Mouse (Mus musculus): ENCODE measurements around the gene Bmpr2.

Gene Bmpr2

DNA sequence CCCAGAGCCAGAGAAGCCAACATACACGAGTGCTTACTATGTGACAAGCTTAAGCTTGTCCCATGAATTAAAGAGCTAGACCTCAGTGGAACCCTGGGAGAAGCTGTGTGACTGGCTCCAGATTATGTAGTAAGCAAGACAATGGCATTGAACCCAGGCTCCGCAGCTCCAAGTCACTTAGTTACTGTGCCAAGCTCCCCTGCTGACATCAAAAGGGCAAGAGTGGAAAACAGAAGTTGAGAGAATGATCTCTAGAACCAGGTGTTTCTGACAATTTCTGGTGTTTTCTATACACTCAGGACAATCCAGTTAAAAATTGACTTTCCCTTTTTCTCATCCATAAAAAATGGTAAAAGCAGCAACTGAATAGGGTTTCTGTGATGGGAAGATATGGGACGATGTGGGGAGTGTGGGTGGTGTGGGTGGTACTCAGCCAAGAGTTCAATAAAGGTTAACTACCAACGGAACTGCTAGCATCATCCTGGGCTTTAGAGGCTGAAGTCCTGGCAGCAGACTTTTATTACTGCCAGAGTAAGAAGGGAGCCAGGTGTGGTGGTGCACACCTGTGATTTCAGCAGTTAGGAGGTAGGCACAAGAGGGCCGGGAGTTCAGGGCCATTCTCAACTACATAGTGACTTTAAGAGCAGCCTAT lies 134.1 kb downstream of the Bmpr2 start:
- no peak for DNase-seq (ENCODE audit: low read depth, low spot score)

DNA sequence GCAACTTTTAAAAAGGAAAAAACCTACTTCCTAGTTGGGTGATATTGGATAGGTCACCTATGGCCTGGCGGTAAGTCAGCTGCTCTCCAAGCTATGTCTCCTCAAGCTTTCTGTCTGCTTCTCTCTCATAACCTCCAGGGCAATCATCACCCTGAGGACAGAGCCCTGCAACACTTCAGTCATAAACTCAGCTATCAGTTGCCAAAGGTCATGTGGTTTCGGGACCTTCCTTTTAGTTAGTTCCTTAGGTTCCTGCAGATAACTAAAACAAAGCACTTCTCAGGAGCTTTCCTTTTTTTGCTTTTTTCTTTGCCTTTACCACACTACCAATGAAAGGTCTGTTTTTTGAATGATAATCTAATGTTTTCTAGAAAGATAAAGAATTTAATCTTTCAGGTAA lies 136.5 kb downstream of the Bmpr2 start:
- DNase-seq (ENCODE audit: low read depth, low spot score) = no peak

DNA sequence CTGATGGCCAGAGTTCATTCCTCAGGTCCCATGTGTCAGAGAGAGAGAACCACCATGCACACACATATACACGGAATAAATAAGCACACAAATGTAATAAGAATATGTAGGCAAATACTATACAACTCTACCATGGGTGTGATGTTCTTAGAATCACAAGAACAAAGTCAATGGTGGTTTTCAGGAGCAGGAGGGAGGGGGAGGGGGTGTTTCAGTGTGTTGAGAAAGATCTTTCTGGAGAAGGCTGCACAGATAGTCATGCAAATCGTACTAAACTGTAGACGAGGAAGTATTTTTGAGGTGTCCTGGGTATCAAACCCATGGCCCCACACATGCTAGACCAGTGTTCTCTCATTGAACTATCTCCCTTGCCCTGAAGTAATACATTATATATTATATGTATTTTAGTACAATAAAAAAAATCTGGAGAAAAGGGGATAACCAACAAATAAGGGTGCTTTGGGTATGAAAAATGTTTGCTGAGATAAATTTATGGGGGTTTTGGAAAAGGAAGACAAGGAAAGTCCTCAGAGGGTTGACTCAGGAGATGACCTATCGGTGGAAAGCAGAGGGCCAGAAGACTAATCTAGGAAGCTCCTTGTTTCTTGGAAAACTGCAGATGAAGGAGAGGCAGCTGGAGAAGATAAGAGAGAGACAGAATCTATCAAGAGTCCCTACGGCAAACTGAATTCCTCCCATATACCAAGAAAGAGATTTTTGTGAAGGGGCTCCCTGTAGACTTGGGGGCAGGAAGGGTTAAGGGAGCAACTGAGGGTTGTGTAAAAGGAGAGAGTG lies 138.1 kb downstream of the Bmpr2 start:
- no peak for DNase-seq (ENCODE audit: low read depth, low spot score)

DNA sequence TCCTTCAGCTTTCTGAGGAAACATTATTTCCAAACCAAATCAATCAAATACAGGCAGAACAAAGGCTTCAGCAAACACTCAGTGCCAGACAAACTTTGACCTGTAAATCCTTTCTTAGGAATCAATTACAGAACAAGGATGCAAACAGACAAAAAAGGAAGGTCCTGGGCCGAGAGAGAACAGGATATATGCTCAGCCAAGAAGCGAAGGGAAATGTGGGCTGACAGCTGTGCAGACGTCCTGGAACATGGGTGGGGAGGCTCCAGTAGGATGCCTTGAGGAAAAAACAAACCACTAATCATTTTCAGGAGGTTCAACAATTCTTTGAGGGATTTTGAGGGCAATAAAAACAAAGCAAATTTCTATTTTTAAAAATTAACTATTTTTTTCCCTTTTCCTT lies 139.4 kb downstream of the Bmpr2 start:
- no peak for DNase-seq (ENCODE audit: low read depth, low spot score)

DNA sequence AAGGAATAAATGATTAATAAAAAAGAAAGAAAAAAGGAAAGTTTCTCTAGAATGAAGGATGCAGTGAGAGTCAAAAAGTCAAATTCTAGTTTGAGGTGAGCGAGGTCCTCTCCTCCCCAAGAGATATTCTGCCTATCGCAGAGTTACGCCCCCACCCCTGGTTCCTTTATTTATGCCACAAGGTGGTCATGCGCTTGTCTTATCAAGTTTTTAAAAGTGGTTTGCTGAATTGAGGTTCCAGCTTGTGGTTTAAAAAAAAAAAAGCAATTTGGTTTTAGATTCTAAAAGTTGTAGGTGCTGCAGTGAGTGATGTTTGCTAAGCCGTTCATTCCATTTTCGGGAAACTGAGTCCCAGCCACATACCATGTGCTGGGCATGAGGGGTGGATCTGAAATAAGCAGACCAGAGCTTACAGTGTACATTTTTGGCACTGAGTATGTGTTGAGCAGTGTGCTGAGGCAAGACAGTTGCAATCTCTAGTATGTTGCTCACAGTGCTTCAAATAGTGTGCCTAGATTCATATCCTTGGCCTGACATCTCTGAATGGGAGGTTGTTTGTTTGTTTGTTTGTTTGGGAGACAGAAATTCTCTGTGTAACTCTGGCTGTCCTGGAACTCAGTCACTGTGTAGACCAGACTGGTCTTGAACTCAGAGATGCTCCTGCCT lies 141.6 kb downstream of the Bmpr2 start:
- no peak for DNase-seq (ENCODE audit: low read depth, low spot score)

DNA sequence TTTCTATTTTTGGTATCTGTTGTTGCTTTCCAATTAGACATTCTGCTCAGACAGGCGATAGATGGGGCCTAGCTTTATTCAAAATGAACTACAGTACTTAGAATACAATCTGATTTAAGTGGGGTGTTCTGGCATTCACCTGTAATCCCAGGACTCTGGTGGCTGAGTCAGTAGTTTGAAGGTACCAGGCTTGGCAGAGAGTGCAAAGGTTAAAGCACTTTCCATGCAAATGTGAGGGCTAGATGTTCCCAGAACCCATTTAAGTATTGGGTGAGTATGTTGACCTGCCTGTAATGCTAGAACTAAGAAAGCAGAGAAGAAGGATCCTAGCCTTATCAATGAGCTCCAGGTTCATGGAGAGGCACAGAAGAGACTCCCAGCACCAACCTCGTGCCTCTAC lies 142.7 kb downstream of the Bmpr2 start:
- no peak for DNase-seq (ENCODE audit: low read depth, low spot score)

DNA sequence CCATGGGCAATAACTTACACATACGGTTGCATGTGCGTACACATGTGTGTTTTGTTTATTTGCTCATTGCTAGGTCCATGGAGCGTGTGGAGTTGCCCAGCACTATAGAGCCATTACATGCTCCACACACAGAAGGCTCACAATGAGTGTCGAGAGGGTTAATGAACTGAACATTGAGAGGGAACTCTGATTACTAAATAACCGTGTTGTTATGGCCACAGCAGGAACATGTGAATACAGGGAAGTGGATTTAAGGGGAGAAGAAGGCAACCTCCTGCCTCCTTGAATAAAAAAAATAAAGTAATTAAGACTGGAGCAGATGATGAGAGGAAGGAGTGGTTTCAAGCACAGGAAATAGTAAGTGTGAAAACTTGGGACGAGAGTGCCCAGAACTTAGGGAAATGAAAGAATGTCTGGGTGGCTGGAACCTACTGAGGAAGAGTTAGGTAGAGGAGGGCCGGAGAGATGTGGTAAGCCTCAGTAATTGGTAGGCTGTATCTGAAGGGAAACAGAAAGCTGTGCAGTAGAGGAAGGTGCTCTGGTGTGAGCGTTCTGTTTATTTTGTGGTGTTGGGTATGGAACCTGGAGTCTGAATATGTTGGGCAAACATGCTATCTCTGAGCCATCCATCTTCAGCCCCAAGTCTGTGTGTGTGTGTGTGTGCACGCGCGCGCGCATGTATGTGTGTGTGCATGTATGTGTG lies 143.8 kb downstream of the Bmpr2 start:
- DNase-seq (ENCODE audit: low read depth, low spot score) = no peak

DNA sequence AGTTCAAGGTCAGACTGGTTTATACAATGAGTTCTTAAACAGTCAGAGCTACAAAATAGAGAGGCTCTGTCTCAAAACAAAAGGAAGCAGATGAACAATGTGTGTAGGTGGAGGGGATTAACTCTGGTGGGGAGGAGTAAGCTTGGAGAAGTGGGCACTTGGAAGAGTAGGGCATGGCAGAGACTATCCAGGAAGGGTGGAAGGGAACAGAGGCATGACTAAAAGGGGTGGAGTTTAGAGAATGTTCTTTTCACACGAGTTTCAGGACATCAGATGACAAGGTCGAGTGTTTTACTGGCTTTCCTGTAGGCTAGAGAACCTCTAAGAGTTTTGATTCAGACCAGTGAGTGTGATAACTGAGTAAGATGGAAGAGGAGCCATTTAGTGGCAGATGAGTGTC lies 144.5 kb downstream of the Bmpr2 start:
- DNase-seq (ENCODE audit: low read depth, low spot score) = no peak

DNA sequence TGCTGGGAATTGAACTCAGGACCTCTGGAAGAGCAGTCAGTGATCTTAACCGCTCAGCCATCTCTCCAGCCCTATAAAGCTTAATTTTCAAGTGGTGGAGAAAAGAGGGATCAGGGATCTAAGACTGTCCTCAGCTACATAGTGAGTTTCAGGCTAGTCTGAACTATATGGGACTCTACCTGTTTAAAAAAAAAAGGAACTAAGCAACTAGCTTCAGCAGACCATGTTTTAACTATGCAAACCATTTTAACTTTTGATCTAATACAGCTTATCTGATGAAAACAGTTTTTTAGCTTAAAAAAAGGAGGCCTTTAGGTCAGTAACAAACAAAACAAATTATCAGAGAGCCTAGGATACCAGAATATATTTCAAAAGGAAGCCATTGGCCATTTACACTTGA lies 147.7 kb downstream of the Bmpr2 start:
- DNase-seq (ENCODE audit: low read depth, low spot score) = peak; percentile 67

DNA sequence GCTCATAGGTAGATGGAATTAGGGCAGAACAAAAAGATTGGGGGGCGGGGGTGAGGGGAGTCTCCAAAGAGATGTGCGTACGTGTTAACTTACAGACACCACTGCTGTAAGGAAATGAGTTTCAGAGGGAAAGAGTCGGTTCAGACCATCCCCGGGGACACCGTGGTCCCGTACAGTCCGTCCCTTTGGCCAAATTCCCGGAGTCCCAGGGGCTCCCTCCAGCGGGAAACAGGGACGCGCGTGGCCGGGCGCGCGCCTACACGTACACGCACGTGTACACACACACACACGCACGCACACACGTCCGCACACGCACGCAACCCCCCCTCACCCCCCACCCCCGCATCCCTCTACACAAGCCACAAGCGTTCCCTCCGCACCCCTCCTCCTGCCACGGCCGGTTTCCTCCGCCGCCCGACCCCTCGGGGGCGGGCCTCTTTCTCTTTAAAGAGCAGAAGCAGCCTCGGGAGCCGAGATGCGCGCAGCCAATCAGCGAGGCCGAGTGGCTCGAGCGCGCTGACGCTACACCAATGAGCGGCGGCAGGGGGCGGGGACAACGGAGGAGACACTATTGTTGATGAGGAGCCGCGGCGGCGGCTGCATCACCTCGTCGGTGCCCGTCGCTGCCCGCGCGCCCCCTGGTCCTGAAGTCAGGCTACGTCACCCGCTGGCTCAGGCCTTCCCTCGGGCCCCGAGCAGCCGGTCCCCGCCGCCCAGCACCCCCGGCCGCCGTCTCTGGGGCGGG lies 149.4 kb downstream of the Bmpr2 start, which contains the start of gene Fam117b:
Fam117b (plus strand) TSS at position 594 of the 745 bp plus-strand sequence.
- peak; percentile 99 for DNase-seq (ENCODE audit: low read depth, low spot score)

DNA sequence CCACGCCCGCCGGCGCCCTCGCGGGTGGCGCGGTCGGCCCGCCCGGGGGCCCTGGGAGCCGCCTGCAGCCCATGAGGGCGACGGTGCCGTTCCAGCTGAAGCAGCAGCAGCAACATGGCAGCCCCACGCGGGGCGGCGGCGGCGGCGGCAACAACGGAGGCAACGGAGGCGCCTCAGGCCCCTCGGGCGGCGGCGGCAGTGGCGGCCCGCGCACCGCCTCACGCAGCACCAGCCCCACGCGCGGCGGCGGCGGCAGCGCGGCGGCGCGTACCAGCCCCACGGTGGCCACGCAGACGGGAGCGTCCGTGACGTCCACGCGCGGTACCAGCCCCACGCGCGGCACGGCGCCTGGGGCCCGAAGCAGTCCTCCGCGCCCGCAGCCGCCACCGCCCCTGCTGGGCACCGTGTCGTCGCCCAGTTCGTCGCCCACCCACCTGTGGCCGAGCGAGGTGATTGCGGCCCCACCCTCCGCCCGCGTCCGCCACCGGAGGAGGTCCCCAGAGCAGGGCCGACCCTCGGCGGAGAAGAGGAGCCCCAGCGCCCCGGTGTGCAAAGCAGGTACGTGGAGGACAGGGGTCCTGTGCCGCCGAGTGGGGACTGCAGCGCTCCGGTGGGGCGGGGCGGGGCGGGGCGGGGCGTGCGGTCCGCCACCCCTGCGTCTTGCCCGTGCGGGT lies 150.1 kb downstream of the Bmpr2 start:
- no peak for DNase-seq (ENCODE audit: low read depth, low spot score)

DNA sequence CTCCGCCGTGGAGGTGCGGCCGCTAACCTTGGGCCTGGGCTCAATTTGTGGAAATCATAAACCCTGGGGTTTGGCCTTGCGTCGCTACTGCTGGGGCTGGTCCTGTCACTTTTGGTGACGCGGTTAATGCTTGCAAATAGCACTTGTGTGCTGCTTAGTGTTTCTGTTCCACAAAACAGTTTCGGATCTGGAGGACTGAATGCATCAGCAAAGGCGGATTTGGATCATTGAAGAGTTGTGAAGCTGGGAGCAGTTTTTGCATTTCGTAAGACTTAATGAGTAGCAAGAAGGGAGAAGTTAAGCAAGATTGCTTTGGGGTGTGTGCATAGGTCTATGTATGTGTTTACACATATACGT lies 150.6 kb downstream of the Bmpr2 start:
- DNase-seq (ENCODE audit: low read depth, low spot score) = peak; percentile 88

DNA sequence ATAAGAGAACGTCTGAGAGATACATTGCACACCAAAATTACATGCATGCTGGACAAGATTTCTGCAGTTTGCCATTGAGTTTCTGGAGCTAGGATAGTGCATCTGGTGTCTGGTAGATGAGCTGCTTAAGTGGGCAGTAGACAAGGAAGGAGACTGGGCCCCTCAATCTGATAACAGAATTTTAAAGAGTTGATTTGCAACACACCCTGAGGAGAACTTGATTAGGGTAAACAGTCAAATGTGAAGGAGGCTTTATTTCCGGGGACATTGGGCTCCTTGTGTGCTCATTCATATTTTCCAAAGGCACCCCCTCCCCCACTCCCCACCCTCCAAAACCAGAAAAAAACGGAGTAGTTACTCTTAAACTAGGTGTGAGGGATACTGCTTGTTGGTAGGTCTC lies 151.6 kb downstream of the Bmpr2 start:
- no peak for DNase-seq (ENCODE audit: low read depth, low spot score)

DNA sequence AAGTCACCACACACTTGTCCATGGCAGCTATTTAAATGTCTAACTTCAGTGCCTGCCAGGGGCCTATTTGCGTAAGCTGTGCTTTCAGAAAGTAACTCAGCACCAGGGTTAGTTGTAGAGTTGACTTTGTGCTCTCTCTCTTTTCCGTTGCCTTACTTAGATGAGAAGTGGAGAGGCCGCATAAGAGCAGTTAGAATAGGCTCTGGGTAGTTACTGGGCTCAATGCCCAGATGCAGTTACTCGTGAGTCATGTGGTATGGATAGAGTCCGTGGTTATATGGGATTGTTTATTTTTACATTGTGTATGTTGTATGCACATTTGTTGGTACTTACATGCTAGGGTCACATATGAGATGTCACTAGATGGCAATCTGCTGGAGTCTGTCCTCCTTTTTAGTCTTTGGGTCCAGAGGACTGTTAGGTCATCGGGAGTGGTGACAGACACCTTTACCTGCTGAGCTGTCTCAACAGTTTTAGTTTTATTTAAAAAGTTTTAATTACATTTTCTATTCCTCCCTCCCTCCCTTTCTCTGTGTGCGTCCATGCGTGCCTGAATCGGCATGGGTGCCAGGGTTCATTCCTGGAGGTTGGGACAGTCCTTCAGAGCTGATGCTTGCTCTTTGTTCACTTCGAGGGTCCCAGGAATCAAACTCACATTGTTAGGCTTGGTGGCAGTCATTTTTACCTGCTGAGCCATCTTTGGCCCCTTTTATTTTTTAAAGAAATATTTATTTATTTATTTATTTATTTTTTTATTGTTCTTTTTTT lies 152.8 kb downstream of the Bmpr2 start:
- no peak for DNase-seq (ENCODE audit: low read depth, low spot score)

DNA sequence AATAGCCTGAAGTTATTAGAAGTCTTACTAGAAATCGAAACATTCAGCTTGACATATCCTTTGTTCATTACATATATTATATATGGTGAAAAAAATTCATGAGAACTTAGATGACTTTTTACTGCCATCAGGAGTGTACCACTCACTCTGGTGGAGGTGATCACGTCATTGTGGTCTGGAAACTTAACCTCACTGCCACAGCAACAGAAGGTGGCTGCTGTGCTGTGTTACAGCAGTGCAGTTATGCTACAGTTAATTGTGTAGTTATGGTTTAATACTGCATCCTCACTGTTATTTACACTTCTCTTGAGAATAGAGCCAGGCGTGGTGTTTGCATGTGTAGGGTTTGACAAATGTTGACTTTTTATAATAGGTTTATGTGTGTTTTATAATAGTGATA lies 154.2 kb downstream of the Bmpr2 start:
- no peak for DNase-seq (ENCODE audit: low read depth, low spot score)

DNA sequence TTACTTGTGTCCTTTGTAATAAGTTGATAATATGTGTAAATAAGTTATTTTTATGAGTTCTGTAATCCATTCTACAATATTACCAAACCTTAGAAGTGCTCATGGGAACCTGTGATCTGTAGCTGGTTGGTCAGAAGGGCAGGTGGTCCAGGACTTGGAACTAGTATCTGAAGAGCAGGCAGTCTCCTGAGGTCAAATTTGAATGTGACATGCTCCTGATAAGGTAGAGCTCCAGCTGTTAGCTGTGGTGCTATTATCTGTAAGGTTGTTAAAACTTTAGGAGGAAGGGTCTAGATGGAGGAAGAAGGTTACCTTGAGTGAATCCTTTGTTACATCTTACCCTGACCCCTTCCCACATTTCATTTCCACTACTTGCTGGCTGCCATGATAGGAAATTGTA lies 154.9 kb downstream of the Bmpr2 start:
- no peak for DNase-seq (ENCODE audit: low read depth, low spot score)

DNA sequence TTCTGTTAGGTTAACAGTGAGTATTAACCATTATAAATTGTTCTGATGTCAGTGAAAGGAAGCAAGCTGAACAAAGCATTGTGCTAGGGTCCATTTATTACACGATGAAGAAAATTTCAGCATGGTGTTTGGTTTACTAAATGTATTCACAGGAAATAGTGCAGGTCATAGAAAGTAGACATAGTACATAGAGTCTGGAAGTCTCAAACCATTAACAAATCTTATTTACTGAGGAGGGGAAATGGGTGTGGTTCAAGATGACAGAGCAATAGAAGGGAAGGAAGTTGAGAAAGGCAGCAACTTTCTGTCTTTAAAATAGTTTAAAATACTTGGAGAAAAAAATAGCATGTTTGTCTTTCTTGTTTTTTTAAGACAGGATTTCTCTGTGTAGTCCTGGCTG lies 160.0 kb downstream of the Bmpr2 start:
- DNase-seq (ENCODE audit: low read depth, low spot score) = no peak

DNA sequence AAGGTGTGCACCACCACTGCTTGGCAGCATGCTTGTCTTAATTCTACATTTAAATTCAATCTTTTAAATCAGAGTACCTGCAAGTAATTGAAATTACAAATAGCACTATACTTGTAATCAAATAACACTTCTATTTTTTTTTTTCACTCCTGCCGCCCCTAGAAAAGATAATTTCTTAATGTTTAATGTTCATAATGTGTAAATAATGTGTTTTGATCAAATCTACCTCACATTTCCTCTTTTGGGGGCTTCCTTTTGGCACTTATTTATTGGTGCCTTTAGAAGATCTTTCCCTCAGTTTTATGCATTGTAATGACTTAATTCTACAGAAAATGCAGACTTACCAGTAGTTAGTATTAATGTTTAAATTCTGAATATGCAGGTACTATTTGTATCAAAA lies 160.5 kb downstream of the Bmpr2 start:
- no peak for DNase-seq (ENCODE audit: low read depth, low spot score)

DNA sequence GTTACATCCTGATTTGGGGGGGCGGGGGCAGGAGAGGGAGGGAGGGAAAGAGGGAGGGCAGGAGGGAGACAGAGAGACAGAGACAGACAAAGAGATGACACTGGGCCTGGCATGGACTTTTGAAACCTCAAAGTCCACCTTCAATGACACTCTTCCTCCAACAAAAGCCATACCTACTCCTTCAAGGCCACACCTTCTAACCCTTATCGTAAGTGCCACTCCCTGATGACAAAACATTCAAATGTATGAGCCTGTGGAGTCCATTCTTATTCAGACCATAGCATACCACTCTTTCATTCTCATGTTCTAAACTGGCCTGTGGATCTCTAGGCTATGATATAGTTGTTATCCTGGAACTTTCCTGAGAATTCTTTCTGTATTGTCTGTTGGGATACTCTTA lies 161.2 kb downstream of the Bmpr2 start:
- no peak for DNase-seq (ENCODE audit: low read depth, low spot score)

DNA sequence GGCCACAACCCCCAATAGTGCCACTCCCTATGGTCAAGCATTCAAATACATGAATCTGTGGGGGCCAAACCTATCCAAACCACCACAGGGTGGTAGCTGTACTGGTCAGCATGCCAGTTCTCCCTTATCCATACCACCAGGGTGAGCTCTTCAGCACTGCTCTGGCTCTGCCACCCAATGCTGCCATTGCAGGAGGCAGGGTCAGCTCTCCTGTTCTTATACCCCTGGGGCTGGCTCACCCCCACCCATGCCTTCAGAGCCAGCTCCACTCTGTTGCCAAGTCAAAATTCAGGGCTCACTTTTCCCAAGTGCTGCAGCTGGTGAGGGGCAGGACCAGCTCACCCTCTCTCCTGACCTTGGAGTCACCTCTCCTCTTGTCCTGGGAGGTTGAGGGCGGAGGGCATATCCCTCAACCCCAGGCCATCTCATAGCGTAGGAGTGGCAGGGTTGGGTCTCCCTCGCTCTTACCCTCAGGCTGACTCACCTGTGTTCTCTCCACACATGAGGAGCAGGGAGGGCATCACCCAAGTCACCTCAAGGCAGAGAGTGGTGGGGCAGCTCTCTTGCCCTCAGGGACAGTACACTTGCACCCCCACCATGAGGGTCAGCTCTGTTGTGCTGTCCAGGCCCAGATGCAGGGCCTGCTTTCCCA lies 162.9 kb downstream of the Bmpr2 start:
- no peak for DNase-seq (ENCODE audit: low read depth, low spot score)

All from A20 (cell line).